Mouse (Mus musculus) heart, adult 11 months (tissue): ENCODE data around the gene Ccdc171.

ENCODE experiments used
- DNase-seq: peaks from one replicate; pipeline ENCODE4 v3.0.0; 2022

Gene Ccdc171

DNA sequence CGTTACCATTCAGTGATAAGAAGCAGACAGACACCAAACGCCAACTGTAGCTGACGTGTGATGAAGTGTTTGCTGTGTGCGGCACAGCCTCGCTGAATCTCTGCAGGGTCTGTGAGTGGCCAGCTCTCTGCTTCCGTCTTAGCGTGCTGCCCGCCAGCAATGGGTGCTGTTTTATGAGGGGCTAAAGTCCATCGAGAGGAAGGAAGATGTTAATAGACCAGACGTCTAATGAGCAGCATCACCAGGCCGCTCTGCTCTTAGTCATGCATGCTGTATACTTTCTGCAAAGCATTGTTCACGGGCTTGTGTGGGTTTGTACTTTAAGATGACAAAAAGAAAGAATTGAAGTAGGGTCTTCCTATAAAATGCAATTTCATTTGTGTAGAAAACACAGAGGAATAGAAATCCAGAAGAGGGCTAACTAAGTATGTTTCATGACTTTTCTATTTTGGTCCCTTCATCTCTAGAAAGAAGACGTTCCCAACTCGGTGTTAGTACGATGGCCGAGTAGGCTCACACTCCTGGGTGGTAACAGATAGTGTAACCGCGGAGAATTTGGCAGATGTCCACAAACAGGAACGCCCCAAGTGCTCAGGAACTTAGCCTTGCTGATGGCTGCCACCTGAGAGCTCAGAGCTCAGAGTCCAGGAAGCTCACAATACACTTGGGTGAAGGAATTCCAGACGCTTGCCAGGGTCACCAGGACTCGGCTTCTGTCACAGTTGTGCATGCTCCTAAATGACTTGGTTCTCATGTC is 273.5 kb downstream of the Ccdc171 start:
- DNase-seq, result no peak

DNA sequence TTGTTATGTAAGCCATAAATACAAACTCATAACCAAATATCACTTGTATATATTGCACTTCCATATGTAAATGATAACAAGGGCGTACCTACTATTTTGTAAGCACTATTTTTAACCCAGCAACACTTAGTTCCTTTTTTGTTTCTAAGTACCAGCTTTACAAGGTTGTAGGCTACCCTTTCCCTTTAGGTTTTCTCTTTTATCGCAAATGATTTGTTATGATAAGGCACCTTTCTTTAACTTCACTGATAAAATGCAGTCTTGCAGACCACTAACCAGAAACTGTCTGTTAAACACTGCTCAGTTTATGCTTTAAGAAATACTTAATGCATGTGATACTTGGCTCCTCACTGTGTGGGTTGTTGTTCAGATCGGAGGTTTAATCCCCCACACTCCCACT is 275.1 kb downstream of the Ccdc171 start:
- DNase-seq, result no peak

DNA sequence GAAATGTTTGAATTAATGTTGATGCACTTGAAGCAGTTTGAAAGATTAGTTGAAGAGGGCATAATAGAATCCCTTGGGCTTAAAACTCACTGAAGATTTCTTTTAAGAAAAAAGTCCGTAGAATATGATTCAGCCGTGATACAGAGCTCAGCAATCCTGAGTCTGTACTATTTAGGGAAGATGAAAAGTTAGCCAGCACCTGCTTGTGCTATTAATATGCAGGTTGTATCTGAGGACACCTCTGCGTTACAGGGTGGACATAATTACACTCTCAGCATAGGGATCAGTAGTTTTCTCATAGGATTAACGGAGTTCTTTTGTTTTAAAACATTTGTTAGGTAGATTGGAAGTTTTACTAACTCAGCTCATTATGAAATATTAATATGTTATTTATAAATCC is 291.6 kb downstream of the Ccdc171 start:
- no peak for DNase-seq

DNA sequence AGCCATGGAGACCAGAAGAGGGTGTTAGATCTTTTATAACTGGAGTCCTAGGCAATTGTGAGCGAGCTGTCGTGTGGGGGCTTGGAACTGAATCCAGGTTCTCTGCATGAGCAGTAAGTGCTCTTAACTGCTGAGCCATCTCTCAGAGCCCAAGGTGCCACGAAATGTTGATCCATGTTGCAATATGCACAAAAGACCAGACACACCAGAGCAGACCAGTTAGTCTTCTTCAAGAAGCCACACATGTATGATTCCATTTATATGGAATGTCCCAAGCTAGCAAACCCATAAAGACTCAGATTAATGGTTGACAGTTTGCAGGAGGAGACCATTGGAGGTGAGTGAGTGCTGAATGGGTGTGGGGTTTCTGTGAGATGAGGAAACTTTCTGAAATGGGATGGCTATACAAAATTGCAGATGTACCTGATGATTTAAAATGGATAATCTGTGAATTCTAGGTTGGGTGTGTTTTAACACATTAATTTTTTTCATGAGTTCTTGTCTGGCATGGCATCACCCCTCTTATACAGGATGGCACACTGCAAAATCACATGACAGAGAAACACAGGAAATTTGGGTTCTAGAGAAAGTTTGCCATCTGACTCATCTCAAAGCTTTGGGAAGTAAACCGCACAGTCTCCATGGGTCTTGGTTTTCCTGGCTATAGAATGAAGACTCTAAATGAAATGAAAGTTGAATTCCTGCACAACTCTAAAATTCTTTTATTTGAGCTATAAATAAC is 304.5 kb downstream of the Ccdc171 start:
- DNase-seq, result no peak

DNA sequence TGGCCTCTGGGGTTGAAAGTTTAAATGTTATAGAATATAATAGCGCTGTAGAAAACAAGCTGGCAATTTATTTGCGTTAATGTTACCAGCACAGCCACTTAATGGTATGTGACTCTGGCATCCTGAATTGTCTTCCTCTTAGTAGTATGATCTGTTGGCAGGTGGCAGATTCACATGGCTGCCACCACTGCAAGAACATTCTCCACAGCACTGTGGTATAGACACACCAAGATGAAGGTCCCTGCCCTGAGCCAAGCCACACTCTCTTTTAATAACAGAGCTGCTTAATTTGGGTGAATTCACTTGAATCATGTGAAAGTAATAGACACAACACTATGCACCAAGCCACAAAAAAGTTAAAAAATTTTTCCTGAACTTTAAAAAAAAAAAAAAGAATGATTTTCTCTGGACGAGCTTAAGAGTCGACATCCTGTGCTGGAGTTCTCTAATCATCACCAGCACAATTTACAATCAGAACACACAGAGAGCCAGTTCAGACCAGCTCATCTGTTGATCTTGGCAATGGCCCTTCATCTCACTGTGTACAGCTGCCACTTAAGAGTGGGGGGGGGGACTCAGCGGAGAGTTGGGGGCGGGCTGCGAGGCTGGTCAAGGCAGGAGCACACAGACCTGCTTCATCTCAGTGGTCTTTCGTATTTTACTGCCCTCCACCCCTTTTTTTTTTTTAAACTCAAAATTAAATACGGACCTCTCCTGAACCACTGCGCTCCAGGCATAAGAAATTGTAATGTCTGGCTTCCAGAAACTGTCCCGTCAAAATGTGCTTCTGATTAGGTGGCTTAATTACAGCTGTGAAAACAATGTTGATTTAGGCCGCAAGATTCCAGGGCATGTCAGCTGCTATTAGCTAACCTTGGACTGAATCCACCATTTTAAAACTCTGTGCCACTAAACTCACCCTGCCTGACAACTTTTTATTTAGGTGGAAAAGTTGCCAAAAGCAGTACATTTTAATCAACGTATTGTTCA is 305.8 kb downstream of the Ccdc171 start:
- DNase-seq, result peak; percentile 95

DNA sequence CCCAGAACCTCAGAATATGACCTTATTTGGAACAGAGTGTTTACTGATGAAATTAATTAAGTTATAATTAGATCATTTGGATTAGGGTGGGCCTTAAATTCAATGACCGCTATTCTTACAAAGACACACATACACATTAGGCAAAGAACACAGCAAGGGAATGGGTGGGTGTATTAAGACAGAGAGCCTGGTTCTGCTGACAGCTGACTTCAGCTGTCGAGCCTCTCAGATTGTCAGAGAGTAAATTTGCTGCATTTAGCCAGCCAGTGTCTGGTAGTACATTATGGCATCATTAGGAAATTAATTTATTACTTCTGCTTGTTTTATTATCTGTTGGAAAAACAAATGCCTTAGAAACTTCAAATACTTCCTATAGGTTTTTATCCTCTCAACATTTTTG is 313.7 kb downstream of the Ccdc171 start:
- peak; percentile 74 for DNase-seq

DNA sequence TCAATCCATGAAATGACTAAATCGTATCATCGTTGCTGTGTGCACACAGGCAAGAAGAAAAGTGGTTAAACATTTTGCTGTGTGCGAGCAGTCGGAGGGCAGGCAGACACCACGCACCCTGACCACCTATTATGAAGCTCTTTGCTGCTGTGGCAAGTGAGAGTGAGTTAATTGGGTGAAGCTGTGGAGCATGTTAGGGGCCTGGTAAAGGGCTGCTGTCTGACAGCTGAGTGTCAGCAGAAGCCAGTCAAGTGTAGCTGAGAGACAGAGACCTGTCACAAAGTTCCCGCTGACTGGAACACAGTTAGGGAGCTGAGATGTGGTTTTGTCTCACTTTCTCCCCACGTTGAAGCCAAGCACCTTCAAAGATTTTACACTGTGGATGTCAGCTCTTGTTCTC is 321.0 kb downstream of the Ccdc171 start:
- DNase-seq, result no peak

DNA sequence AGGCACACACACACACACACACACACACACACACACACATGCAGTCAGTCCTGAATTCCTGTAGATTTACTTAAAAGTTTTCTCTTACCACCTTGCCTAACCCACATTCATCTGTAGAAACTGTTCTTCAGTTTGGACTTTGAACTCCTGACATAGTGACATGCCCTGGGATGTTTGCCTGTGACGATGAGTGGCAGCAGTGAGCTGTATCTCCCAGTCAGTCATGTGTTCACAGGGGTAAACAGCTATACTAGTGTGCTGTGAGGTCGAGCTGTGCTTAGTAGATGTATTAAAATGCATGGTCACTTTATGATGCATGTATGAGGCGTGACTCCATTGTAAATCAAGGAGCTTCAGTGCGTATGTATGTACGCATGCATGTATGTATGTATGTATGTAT is 328.5 kb downstream of the Ccdc171 start:
- DNase-seq, result no peak

DNA sequence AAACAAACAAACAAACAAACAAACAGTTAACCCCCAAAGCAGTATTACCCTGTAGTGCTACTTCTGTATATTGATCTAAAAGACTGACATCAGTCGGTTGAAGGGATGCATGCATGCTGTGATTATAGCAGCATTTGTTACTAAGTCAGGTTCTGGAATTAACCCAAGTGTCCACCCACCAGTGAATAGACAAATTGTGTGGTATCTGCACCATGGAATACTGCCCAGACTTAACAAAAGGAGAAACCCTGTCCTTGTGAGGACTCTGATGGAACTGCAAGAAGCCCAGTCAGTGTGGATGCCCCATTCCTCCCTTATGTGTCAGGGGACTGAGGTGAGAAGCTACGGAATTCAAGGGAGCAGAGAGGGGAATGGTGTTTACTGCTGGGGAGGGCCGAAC is 336.4 kb downstream of the Ccdc171 start:
- DNase-seq, result no peak

DNA sequence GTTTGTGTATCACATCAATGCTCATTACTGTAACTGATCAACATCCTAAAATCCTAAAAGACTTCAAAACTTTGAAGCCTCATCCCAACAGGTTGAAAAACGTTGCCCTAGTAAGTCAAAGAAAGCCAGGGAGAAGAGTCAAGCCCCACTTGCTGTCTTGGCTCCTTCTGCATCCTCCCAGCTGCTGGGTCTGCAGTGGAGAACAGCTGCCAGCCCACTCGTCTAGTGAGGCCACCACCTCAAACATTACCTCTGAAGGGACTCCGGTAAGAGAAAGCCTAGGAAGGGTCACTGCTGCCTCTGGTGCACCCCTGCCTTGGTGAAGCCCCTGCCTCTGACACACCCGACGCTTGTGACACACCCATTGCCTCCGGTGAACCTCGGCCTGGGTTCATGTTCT is 336.9 kb downstream of the Ccdc171 start:
- no peak for DNase-seq

DNA sequence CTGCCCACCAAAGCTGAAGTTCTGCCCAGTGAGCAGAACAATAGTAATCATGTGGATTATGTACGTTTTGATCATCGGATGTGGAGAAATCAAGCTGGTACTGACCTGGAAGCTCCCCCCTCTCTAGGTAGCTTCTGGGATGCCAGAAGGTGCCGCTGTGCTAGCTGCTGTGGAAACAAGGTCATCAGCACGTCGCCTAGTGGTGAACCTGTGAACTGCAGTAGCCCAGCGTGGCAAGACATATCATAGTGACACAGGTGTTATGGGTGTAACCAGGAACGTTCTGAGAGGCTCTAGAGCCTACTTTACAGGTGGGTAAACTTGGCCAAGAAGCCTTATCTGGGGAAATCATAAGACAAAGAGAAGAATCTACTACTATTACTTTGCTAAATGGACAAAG is 351.3 kb downstream of the Ccdc171 start:
- DNase-seq, result no peak

DNA sequence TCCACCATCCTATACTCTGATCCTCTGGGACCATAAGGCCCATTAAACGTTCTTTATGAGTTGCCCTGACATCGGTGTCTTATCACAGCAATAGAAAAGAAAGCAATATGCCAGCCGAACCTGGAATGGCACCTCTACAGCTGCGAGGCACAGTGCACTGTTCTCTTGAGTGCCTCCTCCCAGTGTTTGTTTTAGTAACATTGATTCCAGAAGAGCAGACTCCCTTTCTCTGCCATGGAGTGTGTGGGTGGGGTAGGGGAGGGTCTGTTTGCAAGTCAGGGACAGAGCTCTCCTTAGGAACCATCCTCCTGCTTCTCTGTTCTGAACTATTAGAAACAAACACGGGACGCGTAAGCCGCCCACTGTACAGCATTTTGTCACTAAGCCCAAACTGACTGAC is 352.9 kb downstream of the Ccdc171 start:
- DNase-seq, result no peak

DNA sequence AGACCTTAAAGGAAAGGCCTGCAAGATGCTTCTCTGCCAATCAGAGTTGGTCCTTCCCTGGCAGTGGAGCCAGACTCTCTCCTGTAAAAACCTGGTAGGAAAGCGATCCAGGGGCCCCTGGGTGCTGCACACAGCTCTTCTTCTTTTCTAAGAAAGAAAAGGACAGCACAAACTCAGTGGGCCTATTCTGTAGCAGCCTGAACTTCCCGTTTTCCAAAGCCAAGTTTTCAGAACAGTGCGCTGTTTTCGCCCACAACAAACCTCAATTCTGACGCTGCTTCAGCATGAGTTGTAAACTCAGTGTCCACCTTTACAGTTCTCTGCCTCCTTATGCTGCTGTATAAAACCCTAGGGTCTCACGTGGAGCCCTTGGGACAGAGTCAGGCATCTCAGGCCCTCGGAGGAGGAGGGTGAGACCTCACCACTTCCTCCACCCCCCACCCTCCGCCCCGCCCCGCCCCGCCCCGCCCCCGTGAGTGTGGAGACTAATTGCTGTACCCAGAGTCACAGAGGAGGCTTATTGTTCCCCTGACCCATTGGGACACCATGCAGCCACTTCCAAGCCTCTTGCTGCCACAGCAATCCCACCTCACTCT is 363.2 kb downstream of the Ccdc171 start:
- DNase-seq, result no peak

DNA sequence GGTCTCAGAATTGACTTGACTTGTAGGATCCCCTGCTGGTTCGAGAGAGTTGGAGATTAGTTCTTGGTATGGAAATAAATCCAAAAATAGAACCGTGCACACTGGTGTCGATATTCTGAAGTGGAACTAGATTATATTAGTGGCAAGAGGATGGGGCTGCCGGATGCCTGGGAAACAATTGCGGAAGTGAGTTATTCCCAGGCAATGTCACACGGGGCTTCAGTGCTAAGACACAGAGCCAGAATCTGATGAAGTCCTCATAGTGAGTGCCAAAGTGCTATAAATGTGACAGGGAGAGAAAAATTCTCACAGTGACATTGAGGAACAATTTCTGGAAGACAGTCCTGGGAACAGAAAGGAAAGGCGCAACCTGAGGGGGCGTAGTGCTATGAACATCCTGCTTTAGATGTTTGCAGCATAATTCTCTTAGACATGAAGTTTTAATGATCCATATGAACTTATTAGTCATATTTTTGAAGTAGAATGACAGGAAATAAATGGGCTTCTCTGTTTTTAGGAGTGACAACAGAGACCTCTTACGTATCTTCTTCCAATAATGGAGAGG is 376.8 kb downstream of the Ccdc171 start:
- peak; percentile 94 for DNase-seq
